Mouse (Mus musculus) olfactory bulb, adult 2 months (tissue): ENCODE results near the gene Hist1h3c.

Experiments
- CTCF ChIP-seq: fragments of 200-500 bp; IDR thresholded peaks from 2 replicates; pipeline ENCODE4 v1.5.1; 2012; ENCODE audit warnings: low read depth, mild to moderate bottlenecking, low read length, moderate library complexity; ENCODE audit not compliant: insufficient read depth
- POLR2A ChIP-seq: fragments of 200-500 bp; IDR thresholded peaks from 2 replicates; pipeline ENCODE4 v1.6.1; 2012; ENCODE audit warnings: mild to moderate bottlenecking, low read depth, low read length, moderate library complexity; ENCODE audit not compliant: insufficient read depth

DNA sequence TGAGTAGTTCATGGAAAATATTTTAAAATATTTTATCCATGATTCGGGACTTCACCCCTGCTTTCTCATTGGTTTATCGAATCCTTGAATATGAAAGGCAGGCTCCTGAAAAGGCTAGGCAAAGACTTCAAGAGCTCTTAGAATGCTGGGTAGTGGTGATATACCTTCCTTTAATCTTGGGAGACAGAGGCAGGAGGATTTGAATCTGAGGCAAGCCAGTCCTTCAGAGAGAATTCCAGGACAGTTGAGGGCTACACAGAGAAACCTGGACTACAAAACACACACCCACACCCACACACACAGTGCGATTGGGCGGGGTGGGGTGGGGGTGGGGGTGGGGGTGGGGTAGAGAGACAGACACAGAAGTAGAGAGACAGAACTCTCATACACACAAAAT is 2.5 kb upstream of the Hist1h3c start:
- no peak for TF ChIP-seq CTCF
- no peak for TF ChIP-seq POLR2A
